Mouse (Mus musculus) small intestine, adult 2 months (tissue): ENCODE measurements around the gene Cdca3. TPM values are rescaled to one million over a fixed set of nuclear protein-coding genes. Genes with fewer than 3 reads are reported as not detected.

Experiments
- H3K27ac ChIP-seq: fragments of 200-500 bp; 2 replicates; pipeline ENCODE4 v1.5.1; 2012; ENCODE audit warnings: low read depth, low read length, control low read depth, inconsistent platforms; ENCODE audit not compliant: insufficient read depth
- H3K27me3 ChIP-seq: fragments of 200-500 bp; 2 replicates; pipeline ENCODE4 v1.6.1; 2012; ENCODE audit warnings: mild to moderate bottlenecking, moderate library complexity, low read length, inconsistent platforms; ENCODE audit not compliant: control insufficient read depth, insufficient read depth
- H3K36me3 ChIP-seq: fragments of 200-500 bp; 2 replicates; pipeline ENCODE4 v1.6.1; 2012; ENCODE audit warnings: mild to moderate bottlenecking, low read length, control low read depth, inconsistent platforms; ENCODE audit not compliant: control insufficient read depth, insufficient read depth
- H3K4me1 ChIP-seq: fragments of 200-500 bp; 2 replicates; pipeline ENCODE4 v1.6.1; 2012; ENCODE audit warnings: low read length, inconsistent platforms, mixed read lengths; ENCODE audit not compliant: control insufficient read depth, insufficient read depth, insufficient read length
- H3K4me3 ChIP-seq: fragments of 200-500 bp; 2 replicates; pipeline ENCODE4 v1.5.1; 2012; ENCODE audit warnings: low read depth, mild to moderate bottlenecking, control low read depth, inconsistent platforms, low read length, moderate library complexity
- CTCF ChIP-seq: fragments of 200-500 bp; IDR thresholded peaks from 2 replicates; pipeline ENCODE4 v1.5.1; 2012; ENCODE audit warnings: low read depth, mild to moderate bottlenecking, control low read depth, inconsistent platforms, low read length, moderate library complexity, mixed read lengths; ENCODE audit not compliant: insufficient replicate concordance, insufficient read length; ENCODE audit errors: extremely low read depth
- POLR2A ChIP-seq: fragments of 200-500 bp; IDR thresholded peaks from 2 replicates; pipeline ENCODE4 v1.6.1; 2012; ENCODE audit warnings: low read depth, mild to moderate bottlenecking, control low read depth, inconsistent platforms, low read length, moderate library complexity
- WGBS: fragments of 180-500 bp; shearing (Covaris S2); methylation state at CpG from one replicate; pipeline ENCODE4 v1.1.7; 2018; 5-methylcytosine and 5-hydroxymethylcytosine counted together
- polyA plus RNA-seq: library from polyadenylated mRNA; depleted of rRNA; stranded (reverse); fragments of >200 nt; gene quantifications from 2 replicates; pipeline ENCODE4 v1.2.3, GENCODE M21; 2012

Gene Cdca3
- polyA plus RNA-seq, 1 experiment = 52.9 TPM

DNA sequence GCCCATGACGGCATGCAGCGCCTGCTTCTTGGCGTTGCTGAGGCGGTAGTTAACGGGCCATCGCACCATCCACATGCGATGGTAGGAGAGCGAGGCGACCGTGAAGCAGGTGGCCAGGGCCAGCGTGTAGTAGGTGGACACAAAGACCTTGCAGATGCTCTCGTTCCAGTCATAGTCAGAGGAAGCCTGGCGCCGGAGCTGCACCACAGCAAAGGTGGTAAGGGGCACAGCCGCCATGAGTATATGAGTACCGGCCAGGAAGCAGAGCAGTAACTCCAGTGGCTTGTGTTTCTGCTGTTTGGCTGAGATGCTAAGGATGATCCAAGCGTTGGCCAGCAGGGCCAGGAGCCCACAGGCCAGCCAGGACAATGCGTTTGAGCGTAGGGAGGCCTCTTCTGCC is 31.9 kb downstream of the Cdca3 start:
- WGBS = 88% methylated on average over 19 of the region's 19 CpGs
- H3K4me1 ChIP-seq = peaks cover 4% of the 10 kb centered on the region
- TF ChIP-seq CTCF (no peak), POLR2A (no peak)
- H3K27me3 ChIP-seq = peaks cover 34% of the 10 kb centered on the region
- no peak overlapping the region for H3K27ac ChIP-seq
- H3K4me3 ChIP-seq = no peak overlapping the region
- no peaks in the 10 kb centered on the region for H3K36me3 ChIP-seq

DNA sequence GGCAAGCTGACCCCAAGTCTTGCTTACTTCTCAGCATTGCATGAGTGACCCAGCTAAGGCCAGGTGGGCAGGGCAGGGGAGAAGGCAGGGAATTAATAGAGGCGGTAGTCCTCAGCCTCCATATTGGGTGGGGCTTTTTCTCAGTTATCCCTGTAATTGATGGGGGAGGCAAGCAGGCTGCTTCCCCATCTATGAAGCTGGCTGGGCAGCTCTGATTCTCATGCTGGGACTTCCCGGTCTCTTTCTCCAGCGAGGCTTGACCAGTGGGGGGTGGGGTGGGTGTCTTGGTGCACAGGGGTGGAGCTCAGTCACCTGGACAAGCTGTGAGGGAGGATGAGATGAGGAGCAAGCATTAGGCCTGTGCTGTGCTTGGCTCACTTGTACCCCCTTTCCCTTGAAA is 32.5 kb downstream of the Cdca3 start:
- Histone ChIP-seq H3K27ac (no peak overlapping the region), H3K36me3 (no peaks in the 10 kb centered on the region), H3K4me1 (peaks cover 4% of the 10 kb centered on the region), H3K27me3 (peaks cover 32% of the 10 kb centered on the region), H3K4me3 (no peak overlapping the region)
- TF ChIP-seq POLR2A (no peak), CTCF (no peak)
- WGBS = 40% methylated on average over 3 of the region's 3 CpGs

GRCm38 (mm10) chr6:124862406-124863124 is 33.2 kb downstream of the Cdca3 start:
- Histone ChIP-seq H3K4me3 (no peak overlapping the region), H3K36me3 (no peaks in the 10 kb centered on the region)

GRCm38 (mm10) chr6:124863125-124863657 is 33.8 kb downstream of the Cdca3 start:
- no peak for TF ChIP-seq POLR2A
- no peak for TF ChIP-seq CTCF
- Histone ChIP-seq H3K27ac (no peak overlapping the region), H3K27me3 (peaks cover 21% of the 10 kb centered on the region), H3K36me3 (no peaks in the 10 kb centered on the region), H3K4me3 (peak overlapping the region; percentile 58), H3K4me1 (peaks cover 4% of the 10 kb centered on the region)
- WGBS = 4% methylated on average over 11 of the region's 16 CpGs

More at GRCm38 (mm10) chr6:124862406-124863124, 33.2 kb downstream of the Cdca3 start:
- Histone ChIP-seq H3K27me3 (peaks cover 26% of the 10 kb centered on the region), H3K27ac (no peak overlapping the region), H3K4me1 (peaks cover 4% of the 10 kb centered on the region)
- TF ChIP-seq CTCF (no peak), POLR2A (no peak)
- 21% methylated on average over 8 of the region's 8 CpGs for WGBS

GRCm38 (mm10) chr6:124863658-124864298 is 34.4 kb downstream of the Cdca3 start, which contains the start of gene Gpr162:
Gpr162 (minus strand) TSS chr6:124863983.
- H3K4me1 ChIP-seq = peaks cover 4% of the 10 kb centered on the region
- peak within 1 kb of the TSS; percentile 58 for H3K4me3 ChIP-seq
- no peak for TF ChIP-seq CTCF
- TF ChIP-seq POLR2A = no peak
- no peaks in the 10 kb centered on the region for H3K36me3 ChIP-seq
- 2% methylated on average over 43 of the region's 43 CpGs for WGBS
- no peak within 1 kb of the TSS for H3K27ac ChIP-seq
- peaks cover 20% of the 10 kb centered on the region for H3K27me3 ChIP-seq

GRCm38 (mm10) chr6:124865766-124866362 is 36.5 kb downstream of the Cdca3 start:
- H3K4me1 ChIP-seq = peaks cover 4% of the 10 kb centered on the region
- H3K36me3 ChIP-seq = no peaks in the 10 kb centered on the region
- H3K27me3 ChIP-seq = peaks cover 14% of the 10 kb centered on the region
- H3K27ac ChIP-seq = no peak overlapping the region
- no peak for TF ChIP-seq POLR2A
- TF ChIP-seq CTCF = no peak
- no peak overlapping the region for H3K4me3 ChIP-seq
- 53% methylated on average over 18 of the region's 18 CpGs for WGBS

DNA sequence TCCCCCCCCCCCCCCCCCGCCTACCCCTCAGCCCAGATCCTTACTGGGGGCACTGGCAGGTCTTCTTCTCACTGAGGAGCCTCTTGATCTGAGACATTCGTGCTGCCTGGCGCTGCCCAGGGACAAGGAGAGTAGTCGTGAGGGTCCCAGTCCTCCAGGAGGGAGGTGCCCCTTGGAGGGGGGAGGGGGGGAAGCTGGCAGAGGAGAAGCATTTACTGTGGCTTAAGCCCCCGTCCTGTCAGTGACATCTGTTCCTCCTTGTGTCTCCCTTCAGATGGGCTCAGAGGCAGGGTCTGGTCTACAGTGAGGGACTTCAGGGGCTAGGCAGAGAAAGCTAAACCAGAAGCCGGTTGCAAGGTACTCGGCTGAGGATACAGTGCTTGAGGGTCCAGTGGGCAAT is 37.2 kb downstream of the Cdca3 start:
- 85% methylated on average over 7 of the region's 7 CpGs for WGBS
- Histone ChIP-seq H3K27me3 (peaks cover 14% of the 10 kb centered on the region), H3K4me3 (no peak overlapping the region), H3K4me1 (peaks cover 4% of the 10 kb centered on the region), H3K36me3 (no peaks in the 10 kb centered on the region), H3K27ac (no peak overlapping the region)
- TF ChIP-seq CTCF (no peak), POLR2A (no peak)
